Mouse (Mus musculus) heart, embryonic 12.5 days (tissue): ENCODE data around the gene Ssh2. TPM values are rescaled to one million over a fixed set of nuclear protein-coding genes. Genes with fewer than 3 reads are reported as not detected.

Experiments used
- ATAC-seq: fragments of 200-750 bp; cut with Nextera tagmentation; 2 replicates; pipeline ENCODE4 v1.8.0; 2017; ENCODE audit warnings: moderate TSS enrichment, moderate library complexity; ENCODE audit not compliant: insufficient number of reproducible peaks, low FRiP score
- H3K27ac ChIP-seq: fragments of 300-500 bp; sonication (generic); 2 replicates; pipeline ENCODE4 v1.5.1; 2016; ENCODE audit warnings: mild to moderate bottlenecking, moderate library complexity; ENCODE audit not compliant: poor library complexity, severe bottlenecking
- H3K27me3 ChIP-seq: fragments of 300-500 bp; sonication (generic); replicated peaks from 2 replicates; pipeline ENCODE4 v1.6.1; 2016; ENCODE audit warnings: mild to moderate bottlenecking, moderate library complexity
- H3K36me3 ChIP-seq: fragments of 300-500 bp; sonication (generic); 2 replicates; pipeline ENCODE4 v1.6.1; 2016; ENCODE audit warnings: mild to moderate bottlenecking, moderate library complexity
- H3K4me1 ChIP-seq: fragments of 300-500 bp; sonication (generic); replicated peaks from 2 replicates; pipeline ENCODE4 v1.6.1; 2016; ENCODE audit warnings: mild to moderate bottlenecking
- H3K4me2 ChIP-seq: fragments of 300-500 bp; sonication (generic); 2 replicates; pipeline ENCODE4 v1.6.1; 2016; ENCODE audit warnings: mild to moderate bottlenecking, moderate library complexity
- H3K4me3 ChIP-seq: fragments of 300-500 bp; sonication (generic); 2 replicates; pipeline ENCODE4 v1.5.1; 2016; ENCODE audit warnings: mild to moderate bottlenecking
- H3K9ac ChIP-seq: fragments of 300-500 bp; sonication (generic); 2 replicates; pipeline ENCODE4 v1.6.1; 2016; ENCODE audit warnings: mild to moderate bottlenecking, moderate library complexity
- H3K9me3 ChIP-seq: fragments of 300-500 bp; sonication (generic); replicated peaks from 2 replicates; pipeline ENCODE4 v1.6.1; 2016; ENCODE audit warnings: mild to moderate bottlenecking, moderate library complexity
- WGBS: fragments of 180-500 bp; shearing (Covaris S2); methylation state at CpG from one replicate; pipeline ENCODE4 v1.1.7; 2016; 5-methylcytosine and 5-hydroxymethylcytosine counted together
- polyA plus RNA-seq: library from polyadenylated mRNA; unstranded; fragments of >200 nt; fragmentation: Nextera tagmentation; extraction: Ambion mirVana; gene quantifications from 2 replicates; pipeline ENCODE4 v1.2.1, GENCODE M21; 2016

Gene Ssh2
- polyA plus RNA-seq, 1 experiment from 2014 or later: 29.8 TPM

GRCm38 (mm10) chr11:77493512-77494343 lies 277.6 kb downstream of the Ssh2 start, which contains the start of gene Git1:
Gene Git1 (plus strand): TSS chr11:77493562.
- Histone ChIP-seq H3K4me1 (peaks cover 73% of the 10 kb centered on the region), H3K4me2 (peak within 1 kb of the TSS; percentile 95), H3K4me3 (peak within 1 kb of the TSS; percentile 97), H3K36me3 (peaks cover under 1% of the 10 kb centered on the region; the same call in 1 of the 2 replicates), H3K27ac (peak within 1 kb of the TSS; percentile 89), H3K27me3 (no peaks in the 10 kb centered on the region), H3K9ac (peak within 1 kb of the TSS; percentile 98), H3K9me3 (no peaks in the 10 kb centered on the region)
- peak; percentile 20; the same call in 1 of the 2 replicates for ATAC-seq
- WGBS: 7% methylated on average over 54 of the region's 74 CpGs

- peak overlapping the region; percentile 82 for H3K4me2 ChIP-seq
- ATAC-seq: no peak
- no peaks in the 10 kb centered on the region for H3K9me3 ChIP-seq
- H3K4me1 ChIP-seq: peaks cover 72% of the 10 kb centered on the region
- peak overlapping the region; percentile 89 for H3K27ac ChIP-seq
- H3K4me3 ChIP-seq: peak overlapping the region; percentile 97
- H3K36me3 ChIP-seq: peaks cover 6% of the 10 kb centered on the region
- no peaks in the 10 kb centered on the region for H3K27me3 ChIP-seq
- peak overlapping the region; percentile 98 for H3K9ac ChIP-seq
- WGBS: 21% methylated on average over 4 of the region's 4 CpGs
Observed at GRCm38 (mm10) chr11:77494344-77494676, 278.2 kb downstream of the Ssh2 start.

GRCm38 (mm10) chr11:77494782-77495181 lies 278.7 kb downstream of the Ssh2 start:
- peak overlapping the region; percentile 82 for H3K4me2 ChIP-seq
- ATAC-seq: no peak
- no peaks in the 10 kb centered on the region for H3K9me3 ChIP-seq
- H3K4me1 ChIP-seq: peaks cover 72% of the 10 kb centered on the region
- WGBS: 69% methylated on average over 6 of the region's 6 CpGs
- peaks cover 11% of the 10 kb centered on the region for H3K36me3 ChIP-seq
- H3K4me3 ChIP-seq: peak overlapping the region; percentile 97
- H3K9ac ChIP-seq: peak overlapping the region; percentile 98
- H3K27me3 ChIP-seq: no peaks in the 10 kb centered on the region
- H3K27ac ChIP-seq: peak overlapping the region; percentile 89

GRCm38 (mm10) chr11:77495507-77495906 lies 279.4 kb downstream of the Ssh2 start:
- H3K4me3 ChIP-seq: no peak overlapping the region
- no peak for ATAC-seq
- H3K9ac ChIP-seq: peak overlapping the region; percentile 37
- peaks cover 68% of the 10 kb centered on the region for H3K4me1 ChIP-seq
- H3K9me3 ChIP-seq: no peaks in the 10 kb centered on the region
- H3K27ac ChIP-seq: no peak overlapping the region
- peak overlapping the region; percentile 82; the same call in 1 of the 2 replicates for H3K4me2 ChIP-seq
- H3K36me3 ChIP-seq: peaks cover 18% of the 10 kb centered on the region
- no peaks in the 10 kb centered on the region for H3K27me3 ChIP-seq

GRCm38 (mm10) chr11:77497341-77497756 lies 281.3 kb downstream of the Ssh2 start:
- peak; percentile 20; the same call in 1 of the 2 replicates for ATAC-seq
- H3K36me3 ChIP-seq: peaks cover 31% of the 10 kb centered on the region
- WGBS: 24% methylated on average over 6 of the region's 6 CpGs
- peak overlapping the region; percentile 51 for H3K9ac ChIP-seq
- peaks cover 59% of the 10 kb centered on the region for H3K4me1 ChIP-seq
- H3K9me3 ChIP-seq: no peaks in the 10 kb centered on the region
- H3K4me2 ChIP-seq: peak overlapping the region; percentile 26
- peak overlapping the region; percentile 94 for H3K27ac ChIP-seq
- H3K27me3 ChIP-seq: no peaks in the 10 kb centered on the region
- no peak overlapping the region for H3K4me3 ChIP-seq

- peak overlapping the region; percentile 26 for H3K4me2 ChIP-seq
- 0 out of 2 replicates have a peak, but pooled peaks have one; percentile 13 for ATAC-seq
- peak overlapping the region; percentile 36 for H3K9ac ChIP-seq
Observed at GRCm38 (mm10) chr11:77497851-77498250, 281.8 kb downstream of the Ssh2 start.

GRCm38 (mm10) chr11:77498261-77499139 lies 282.4 kb downstream of the Ssh2 start:
- Histone ChIP-seq H3K36me3 (peaks cover 43% of the 10 kb centered on the region), H3K4me3 (no peak overlapping the region), H3K27ac (peak overlapping the region; percentile 94), H3K4me2 (peak overlapping the region; percentile 26), H3K27me3 (no peaks in the 10 kb centered on the region), H3K4me1 (peaks cover 59% of the 10 kb centered on the region), H3K9me3 (no peaks in the 10 kb centered on the region), H3K9ac (peak overlapping the region; percentile 36)
- 68% methylated on average over 12 of the region's 12 CpGs for WGBS
- no peak for ATAC-seq

More at GRCm38 (mm10) chr11:77497851-77498250, 281.8 kb downstream of the Ssh2 start:
- Histone ChIP-seq H3K36me3 (peaks cover 36% of the 10 kb centered on the region), H3K27me3 (no peaks in the 10 kb centered on the region), H3K9me3 (no peaks in the 10 kb centered on the region), H3K27ac (peak overlapping the region; percentile 94), H3K4me3 (no peak overlapping the region), H3K4me1 (peaks cover 59% of the 10 kb centered on the region)
- WGBS: 25% methylated on average over 4 of the region's 4 CpGs

GRCm38 (mm10) chr11:77499354-77499753 lies 283.3 kb downstream of the Ssh2 start:
- no peak overlapping the region for H3K4me2 ChIP-seq
- no peak overlapping the region for H3K4me3 ChIP-seq
- ATAC-seq: no peak
- peaks cover 54% of the 10 kb centered on the region for H3K4me1 ChIP-seq
- H3K27me3 ChIP-seq: no peaks in the 10 kb centered on the region
- H3K36me3 ChIP-seq: peaks cover 51% of the 10 kb centered on the region
- 88% methylated on average over 7 of the region's 7 CpGs for WGBS
- no peak overlapping the region for H3K27ac ChIP-seq
- H3K9ac ChIP-seq: no peak overlapping the region
- no peaks in the 10 kb centered on the region for H3K9me3 ChIP-seq

GRCm38 (mm10) chr11:77500361-77501325 lies 284.6 kb downstream of the Ssh2 start:
- 83% methylated on average over 17 of the region's 17 CpGs for WGBS
- no peak for ATAC-seq
- Histone ChIP-seq H3K9ac (no peak overlapping the region), H3K4me2 (no peak overlapping the region), H3K4me3 (no peak overlapping the region), H3K36me3 (peaks cover 64% of the 10 kb centered on the region), H3K4me1 (peaks cover 41% of the 10 kb centered on the region), H3K27ac (no peak overlapping the region), H3K9me3 (no peaks in the 10 kb centered on the region), H3K27me3 (no peaks in the 10 kb centered on the region)

- Histone ChIP-seq H3K9ac (no peak overlapping the region), H3K27me3 (no peaks in the 10 kb centered on the region), H3K27ac (no peak overlapping the region), H3K36me3 (peaks cover 72% of the 10 kb centered on the region), H3K4me3 (no peak overlapping the region), H3K9me3 (no peaks in the 10 kb centered on the region), H3K4me2 (no peak overlapping the region), H3K4me1 (peaks cover 35% of the 10 kb centered on the region)
- 25% methylated on average over 5 of the region's 5 CpGs for WGBS
- ATAC-seq: no peak
Observed at GRCm38 (mm10) chr11:77501392-77501791, 285.3 kb downstream of the Ssh2 start.
